Mouse (Mus musculus) ES-Bruce4 (cell line): ENCODE results near the gene Rcsd1. TPM values are rescaled to one million over a fixed set of nuclear protein-coding genes. Genes with fewer than 3 reads are reported as not detected.

Experiments
- H3K27ac ChIP-seq: 2 replicates; pipeline ENCODE4 v1.5.1; 2012; ENCODE audit warnings: low read length, inconsistent platforms; ENCODE audit not compliant: insufficient read depth
- H3K27me3 ChIP-seq: 2 replicates; pipeline ENCODE4 v1.6.1; 2012; ENCODE audit warnings: mild to moderate bottlenecking, low read length, inconsistent platforms; ENCODE audit not compliant: control insufficient read depth, poor library complexity, insufficient read depth, severe bottlenecking
- H3K36me3 ChIP-seq: 2 replicates; pipeline ENCODE4 v1.6.1; 2012; ENCODE audit warnings: inconsistent platforms, mild to moderate bottlenecking, low read length, moderate library complexity; ENCODE audit not compliant: control insufficient read depth, poor library complexity, insufficient read depth, severe bottlenecking
- H3K4me1 ChIP-seq: one replicate; pipeline ENCODE4 v1.8.1; 2011; ENCODE audit warnings: low read length; ENCODE audit not compliant: control insufficient read depth, insufficient read depth
- H3K4me3 ChIP-seq: 2 replicates; pipeline ENCODE4 v1.5.1; 2011; ENCODE audit warnings: low read depth, mild to moderate bottlenecking, low read length
- H3K9ac ChIP-seq: 2 replicates; pipeline ENCODE4 v1.6.1; 2012; ENCODE audit warnings: low read depth, mild to moderate bottlenecking, inconsistent platforms; ENCODE audit not compliant: poor library complexity, severe bottlenecking
- H3K9me3 ChIP-seq: replicated peaks from 2 replicates; pipeline ENCODE4 v1.6.1; 2012; ENCODE audit warnings: mild to moderate bottlenecking, low read length, inconsistent platforms; ENCODE audit not compliant: control insufficient read depth, poor library complexity, insufficient read depth, severe bottlenecking
- CTCF ChIP-seq: IDR thresholded peaks from one replicate; pipeline ENCODE4 v1.8.1; 2011; ENCODE audit warnings: low read depth, low read length
- EP300 ChIP-seq: IDR thresholded peaks from 2 replicates; pipeline ENCODE4 v1.6.1; 2011; ENCODE audit warnings: low read depth, low read length; ENCODE audit not compliant: insufficient read depth
- POLR2A ChIP-seq: IDR thresholded peaks from one replicate; pipeline ENCODE4 v1.8.1; 2011; ENCODE audit warnings: low read length; ENCODE audit not compliant: insufficient read depth
- polyA plus RNA-seq: library from polyadenylated mRNA; stranded (reverse); fragments of >200 nt; gene quantifications from 2 replicates; pipeline ENCODE4 v1.2.4, GENCODE M21; 2011; ENCODE audit warnings: low read depth; ENCODE audit not compliant: missing spikeins, insufficient read depth, insufficient read length

Gene Rcsd1
- polyA plus RNA-seq, 1 experiment, result 2.0 TPM

DNA sequence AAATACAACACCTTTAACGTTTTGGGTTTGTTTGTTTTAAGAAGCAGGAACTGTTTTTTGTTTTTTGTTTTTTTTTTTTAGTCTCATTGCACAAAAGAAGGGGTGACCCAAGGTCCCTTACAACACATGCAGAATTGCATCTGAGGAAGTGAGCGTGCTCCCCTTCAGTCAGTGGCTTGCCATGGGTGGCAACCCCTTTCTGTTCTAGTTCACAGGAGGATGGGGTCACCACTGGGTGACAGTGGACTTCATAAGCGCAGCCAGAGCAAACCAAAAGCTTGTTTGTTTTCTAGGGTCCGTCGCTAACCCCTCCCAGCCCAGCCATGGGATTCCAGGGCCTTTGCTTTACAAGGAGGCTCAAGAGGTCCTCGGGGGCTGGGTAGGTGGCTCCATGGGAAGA is 22.0 kb upstream of the Rcsd1 start:
- Histone ChIP-seq H3K27ac (no peak overlapping the region), H3K4me3 (no peak overlapping the region)

DNA sequence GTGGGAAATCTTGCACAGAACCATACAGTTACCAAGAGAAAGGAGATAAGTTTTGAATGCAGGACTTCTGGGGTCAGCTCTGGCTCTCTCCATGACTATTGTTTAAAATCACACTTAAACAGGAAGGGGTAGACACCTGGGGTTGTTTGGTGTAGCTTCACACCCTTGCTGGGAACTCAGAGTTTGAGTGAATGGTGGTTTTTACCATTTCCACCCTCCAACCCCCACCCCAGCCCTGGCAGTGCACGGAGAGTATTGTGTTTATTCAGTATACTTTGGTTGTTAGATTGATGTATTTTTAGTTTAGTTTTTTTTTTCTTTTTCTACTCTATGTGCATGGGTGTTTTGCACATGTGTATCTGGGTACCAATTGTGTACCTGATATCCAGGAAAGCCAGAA is 20.6 kb upstream of the Rcsd1 start:
- H3K27me3 ChIP-seq, result no peaks in the 10 kb centered on the region
- no peak overlapping the region for H3K9ac ChIP-seq
- TF ChIP-seq POLR2A, result no peak
- TF ChIP-seq EP300, result no peak
- TF ChIP-seq CTCF, result no peak
- no peaks in the 10 kb centered on the region for H3K36me3 ChIP-seq
- no peak overlapping the region for H3K4me3 ChIP-seq
- H3K9me3 ChIP-seq, result no peaks in the 10 kb centered on the region
- no peak overlapping the region for H3K27ac ChIP-seq
- no peaks in the 10 kb centered on the region for H3K4me1 ChIP-seq

More for the DNA sequence above, 22.0 kb upstream of the Rcsd1 start:
- no peak overlapping the region for H3K9ac ChIP-seq
- no peaks in the 10 kb centered on the region for H3K36me3 ChIP-seq
- TF ChIP-seq CTCF (no peak), EP300 (no peak), POLR2A (no peak)
- H3K4me1 ChIP-seq, result no peaks in the 10 kb centered on the region
- no peaks in the 10 kb centered on the region for H3K27me3 ChIP-seq
- H3K9me3 ChIP-seq, result no peaks in the 10 kb centered on the region

- TF ChIP-seq CTCF (no peak), POLR2A (no peak), EP300 (no peak)
- no peak overlapping the region for H3K27ac ChIP-seq
- no peaks in the 10 kb centered on the region for H3K4me1 ChIP-seq
- no peak overlapping the region for H3K9ac ChIP-seq
- no peaks in the 10 kb centered on the region for H3K36me3 ChIP-seq
- H3K4me3 ChIP-seq, result no peak overlapping the region
- no peaks in the 10 kb centered on the region for H3K27me3 ChIP-seq
- no peaks in the 10 kb centered on the region for H3K9me3 ChIP-seq
Observed at GRCm38 (mm10) chr1:165728057-165728639, 18.6 kb upstream of the Rcsd1 start.

DNA sequence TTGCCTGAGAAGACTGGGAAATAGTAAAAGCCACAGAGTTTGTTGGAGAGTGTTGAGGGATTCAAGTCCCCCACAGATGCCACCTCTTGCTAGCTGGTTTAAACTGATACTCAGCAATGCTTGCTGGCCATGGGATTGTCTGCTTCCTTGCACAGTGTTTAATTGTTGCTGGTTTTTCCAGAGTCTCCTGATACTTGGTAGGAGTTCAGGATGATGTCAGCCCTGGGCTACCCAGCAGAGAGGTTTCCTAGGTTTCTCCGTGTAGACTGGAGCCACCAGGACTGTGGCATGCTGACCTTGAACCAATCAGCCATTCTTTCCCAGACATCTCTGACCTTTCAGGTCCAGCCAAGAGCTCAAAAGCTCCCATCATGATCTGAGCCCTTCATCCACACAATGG is 17.4 kb upstream of the Rcsd1 start:
- Histone ChIP-seq H3K27ac (no peak overlapping the region), H3K27me3 (no peaks in the 10 kb centered on the region), H3K4me1 (no peaks in the 10 kb centered on the region), H3K36me3 (no peaks in the 10 kb centered on the region), H3K9ac (no peak overlapping the region), H3K4me3 (no peak overlapping the region), H3K9me3 (no peaks in the 10 kb centered on the region)
- no peak for TF ChIP-seq EP300
- TF ChIP-seq POLR2A, result no peak
- TF ChIP-seq CTCF, result no peak

DNA sequence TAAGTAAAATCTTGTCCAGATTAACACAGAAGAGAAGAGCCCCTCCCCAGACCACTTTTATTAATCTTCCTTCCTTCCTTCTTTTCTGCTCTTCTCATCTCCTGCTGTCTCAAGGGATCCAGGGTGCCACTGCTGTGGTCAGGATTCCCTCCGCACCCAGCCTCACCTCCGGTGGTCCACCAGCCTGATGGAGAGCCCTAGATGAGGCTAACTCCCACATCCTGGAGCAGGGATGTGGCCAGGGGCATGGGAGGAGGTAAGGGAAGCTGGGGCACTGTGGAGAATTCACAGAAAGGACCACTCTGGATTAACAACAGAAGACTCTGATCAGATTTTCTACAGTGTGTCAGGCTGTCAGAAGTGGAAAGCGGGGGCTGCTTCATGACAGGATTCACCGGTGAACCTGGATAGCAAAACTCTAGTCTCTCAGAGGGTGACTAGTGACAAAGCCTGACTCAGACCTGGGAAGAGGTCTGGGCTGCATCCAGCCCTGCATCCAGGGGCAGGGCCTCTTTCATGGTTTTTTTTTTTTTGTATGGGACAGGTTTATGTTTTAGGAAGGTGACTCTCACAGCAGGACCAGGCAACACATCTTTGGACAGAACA is 15.6 kb upstream of the Rcsd1 start:
- no peak overlapping the region for H3K4me3 ChIP-seq
- H3K27me3 ChIP-seq, result no peaks in the 10 kb centered on the region
- H3K4me1 ChIP-seq, result no peaks in the 10 kb centered on the region
- no peaks in the 10 kb centered on the region for H3K9me3 ChIP-seq
- H3K9ac ChIP-seq, result no peak overlapping the region
- TF ChIP-seq EP300, result no peak
- TF ChIP-seq POLR2A, result no peak
- no peak for TF ChIP-seq CTCF
- no peaks in the 10 kb centered on the region for H3K36me3 ChIP-seq
- H3K27ac ChIP-seq, result no peak overlapping the region

DNA sequence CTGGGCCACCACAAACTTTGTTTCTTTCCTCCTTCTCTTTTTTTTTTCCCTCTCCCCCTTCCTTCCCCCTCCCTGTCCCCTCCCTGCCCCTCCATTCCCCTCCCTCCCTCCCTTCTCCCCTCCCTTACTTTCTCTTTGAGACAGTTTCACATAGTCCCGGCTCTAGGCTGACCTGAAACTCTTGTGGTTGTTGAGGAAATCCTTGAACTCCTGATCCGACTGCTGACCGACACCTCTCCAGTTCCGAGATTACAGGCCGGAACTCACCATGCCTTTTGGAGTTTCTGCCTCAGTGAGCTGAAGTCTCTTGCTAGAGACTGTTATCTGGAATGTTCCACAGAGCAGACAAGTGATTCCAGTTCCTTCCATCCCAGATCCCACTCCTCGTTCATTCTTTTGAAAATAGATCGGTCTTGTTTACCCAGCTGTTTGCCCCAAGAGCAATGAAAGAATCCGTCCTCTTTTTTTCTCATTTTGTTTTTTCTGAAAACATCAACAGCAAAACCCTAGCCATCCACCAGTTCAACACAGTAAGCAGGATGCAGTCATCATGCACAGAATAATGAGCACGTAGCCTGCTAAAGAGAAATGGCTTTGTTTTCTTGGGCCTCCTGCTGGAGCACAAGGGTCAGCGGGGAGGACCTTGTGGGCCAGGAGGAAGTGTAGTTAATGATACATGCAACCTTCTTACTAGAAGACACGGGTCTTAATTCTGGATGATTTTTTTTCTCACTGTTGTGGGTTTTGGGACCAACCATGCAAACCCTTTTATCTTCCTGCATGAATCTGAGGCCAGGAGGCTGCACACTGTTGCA is 14.9 kb upstream of the Rcsd1 start:
- TF ChIP-seq CTCF (no peak), POLR2A (no peak), EP300 (no peak)
- no peak overlapping the region for H3K9ac ChIP-seq
- H3K27ac ChIP-seq, result no peak overlapping the region
- H3K36me3 ChIP-seq, result no peaks in the 10 kb centered on the region
- no peaks in the 10 kb centered on the region for H3K4me1 ChIP-seq
- H3K27me3 ChIP-seq, result no peaks in the 10 kb centered on the region
- H3K9me3 ChIP-seq, result no peaks in the 10 kb centered on the region
- no peak overlapping the region for H3K4me3 ChIP-seq
